Mouse (Mus musculus): ENCODE measurements around the gene Mettl7a3.

GRCm38 (mm10) chr15:100320295-100320905, 14.3 kb upstream of the Mettl7a3 start:
- no peak for TF ChIP-seq POLR2A (IDR thresholded peaks at IDR 0.05; ENCODE audit: insufficient read depth, low read depth, low read length)
- no peak for TF ChIP-seq EP300 (IDR thresholded peaks at IDR 0.05; ENCODE audit: insufficient read depth, low read depth, low read length)
- no peak for TF ChIP-seq CTCF (IDR thresholded peaks at IDR 0.05)

Data from heart, adult 2 months (tissue).